Mouse (Mus musculus) CH12.LX (cell line): Measurements from ENCODE around the gene Gm609.

ENCODE experiments used
- CHD2 ChIP-seq: IDR thresholded peaks from 2 replicates; pipeline ENCODE4 v1.6.1; 2011; ENCODE audit warnings: low read length, improper control_type of control experiment
- CTCF ChIP-seq, 2 experiments: IDR thresholded peaks in 1 of 2; conservative IDR thresholded peaks in 1 of 2; 2 replicates each; pipeline ENCODE4 v1.5.1; 2011 to 2012; ENCODE audit warnings: low read depth in 2 of 2, low read length in 2 of 2, improper control_type of control experiment in 1 of 2, inconsistent platforms in 1 of 2, mild to moderate bottlenecking in 1 of 2, moderate library complexity in 1 of 2
- ETS1 ChIP-seq: conservative IDR thresholded peaks from 2 replicates; pipeline ENCODE4 v1.6.1; 2012; ENCODE audit warnings: low read depth, mild to moderate bottlenecking, inconsistent platforms, low read length, improper control_type of control experiment, moderate library complexity
- GABPA ChIP-seq: IDR thresholded peaks from 2 replicates; pipeline ENCODE4 v1.6.1; 2012; ENCODE audit warnings: low read depth, low read length, improper control_type of control experiment, inconsistent platforms; ENCODE audit not compliant: insufficient replicate concordance
- KAT2A ChIP-seq: IDR thresholded peaks from 2 replicates; pipeline ENCODE4 v1.6.1; 2012; ENCODE audit warnings: low read length, improper control_type of control experiment, inconsistent platforms; ENCODE audit not compliant: insufficient replicate concordance
- MEF2A ChIP-seq: IDR thresholded peaks from 2 replicates; pipeline ENCODE4 v1.6.1; 2014; ENCODE audit warnings: low read depth, mild to moderate bottlenecking, inconsistent platforms, low read length, improper control_type of control experiment, borderline replicate concordance
- MYC ChIP-seq: IDR thresholded peaks from 2 replicates; pipeline ENCODE4 v1.6.1; 2011; ENCODE audit warnings: low read depth, mild to moderate bottlenecking, improper control_type of control experiment, low read length
- NRF1 ChIP-seq: IDR thresholded peaks from 2 replicates; pipeline ENCODE4 v1.6.1; 2014; ENCODE audit warnings: low read depth, mild to moderate bottlenecking, inconsistent platforms, low read length, improper control_type of control experiment, moderate library complexity
- RAD21 ChIP-seq: IDR thresholded peaks from 2 replicates; pipeline ENCODE4 v1.6.1; 2011; ENCODE audit warnings: low read depth, mild to moderate bottlenecking, low read length, improper control_type of control experiment, moderate library complexity
- USF2 ChIP-seq: conservative IDR thresholded peaks from 2 replicates; pipeline ENCODE4 v1.6.1; 2011; ENCODE audit warnings: low read depth, low read length, improper control_type of control experiment
- ZKSCAN1 ChIP-seq: IDR thresholded peaks from 2 replicates; pipeline ENCODE4 v1.6.1; 2012; ENCODE audit warnings: low read depth, inconsistent platforms, low read length, improper control_type of control experiment, borderline replicate concordance
- ZNF384 ChIP-seq: IDR thresholded peaks from 2 replicates; pipeline ENCODE4 v1.6.1; 2012; ENCODE audit warnings: low read depth, low read length, improper control_type of control experiment, inconsistent platforms

DNA sequence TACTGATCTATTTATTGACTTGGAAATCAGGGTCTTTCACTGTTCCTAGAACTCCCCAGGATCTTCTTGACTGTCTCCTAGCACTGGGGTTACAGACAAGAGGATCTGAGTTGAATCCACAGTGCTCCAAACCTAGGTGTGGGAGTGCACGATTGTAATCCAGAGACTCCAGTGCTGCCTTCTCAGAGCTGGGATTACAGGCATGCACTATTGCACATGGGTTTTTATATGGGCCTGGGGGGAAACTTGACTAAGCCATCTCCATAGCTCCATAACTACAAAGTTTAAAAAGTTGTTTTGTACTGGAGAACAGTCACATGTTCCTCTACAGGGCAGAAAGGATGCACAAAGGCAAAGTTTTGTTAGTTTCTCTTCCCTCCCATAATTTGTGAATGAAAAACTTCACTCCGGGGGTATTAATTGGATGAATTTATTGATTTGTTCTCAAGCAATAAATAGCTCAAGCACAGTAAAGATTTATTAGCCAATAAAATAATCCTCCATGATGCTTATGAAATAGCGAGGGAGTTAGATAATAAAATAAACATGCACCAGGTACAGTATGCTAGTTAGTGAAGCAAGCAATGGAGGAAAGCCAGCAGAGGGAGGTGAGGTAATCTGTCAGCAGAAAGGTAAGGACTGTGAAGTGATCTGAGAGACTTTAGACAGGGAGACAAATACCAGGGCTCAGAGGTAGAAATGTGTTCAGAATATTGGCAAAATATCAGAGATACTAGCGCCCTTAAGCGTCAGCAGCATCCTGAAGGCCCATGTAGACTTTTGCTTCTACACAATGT is 114.4 kb downstream of the Gm609 start:
- TF ChIP-seq CTCF (conservative IDR thresholded peaks at IDR 0.05 in 1 of 2, IDR thresholded peaks at IDR 0.05 in 1 of 2; ENCODE audit: low read depth in 2 of 2, low read length in 2 of 2) (no peak), MEF2A (no peak), CHD2 (no peak), MYC (no peak), NRF1 (no peak), USF2 (no peak), RAD21 (no peak), ZKSCAN1 (no peak), KAT2A (no peak), ETS1 (no peak), GABPA (no peak), ZNF384 (no peak)
